Mouse (Mus musculus): ENCODE data around the gene Ehd2.

DNA sequence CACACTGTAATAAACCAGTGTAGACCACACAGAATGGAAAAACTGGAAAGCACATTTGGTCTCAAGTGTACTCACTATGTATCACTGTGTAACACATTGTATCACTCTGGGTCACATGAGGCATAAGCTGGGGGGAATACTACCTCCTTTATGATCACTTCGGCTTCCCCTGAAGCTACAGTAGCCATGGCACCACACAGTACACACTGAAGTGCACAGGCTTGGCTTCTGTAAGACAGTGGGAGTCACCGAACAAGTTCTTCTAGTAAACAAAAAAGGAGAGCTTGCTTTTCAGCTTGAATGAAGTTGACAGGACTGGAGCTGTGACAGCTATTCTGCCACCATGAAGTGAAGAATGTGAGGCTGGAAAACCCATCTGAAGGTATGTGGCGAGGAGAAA, 37.7 kb upstream of the Ehd2 start:
- TF ChIP-seq CTCF (IDR thresholded peaks at IDR 0.05; ENCODE audit: control insufficient read depth, insufficient read depth, insufficient replicate concordance, low read depth, low read length), result no peak
- TF ChIP-seq POLR2A (IDR thresholded peaks at IDR 0.05; ENCODE audit: control insufficient read depth, low read depth, low read length), result no peak

All from testis, adult 2 months (tissue).